Mouse (Mus musculus): ENCODE data around the gene Asah2. TPM values are rescaled to one million over a fixed set of nuclear protein-coding genes. Genes with fewer than 3 reads are reported as not detected.

Asah2 gene
- total and polyA plus RNA-seq, 2 experiments from 2014 or later = 0.44 to 2.6 TPM

GRCm38 (mm10) chr19:32030430-32030829 lies 77.6 kb downstream of the Asah2 start:
- H3K27ac ChIP-seq (ENCODE audit: low read depth, low read length) = no peak overlapping the region
- no peaks in the 10 kb centered on the region for H3K27me3 ChIP-seq (ENCODE audit: insufficient read depth, low read length)
- 2% methylated on average over 1 of the region's 1 CpGs for WGBS
- no peaks in the 10 kb centered on the region for H3K36me3 ChIP-seq (ENCODE audit: insufficient read depth)
- H3K9me3 ChIP-seq (ENCODE audit: low read length) = no peaks in the 10 kb centered on the region
- H3K9ac ChIP-seq = no peak overlapping the region
- H3K4me2 ChIP-seq (ENCODE audit: low read depth) = no peak overlapping the region
- peak; percentile 74 for TF ChIP-seq CTCF (IDR thresholded peaks at IDR 0.05; ENCODE audit: low read depth)
- ATAC-seq (peak; percentile 43; the same call in 1 of the 2 replicates), DNase-seq (peak; percentile 62)
- no peak overlapping the region for H3K4me3 ChIP-seq (ENCODE audit: low read depth, low read length)
- H3K4me1 ChIP-seq (ENCODE audit: insufficient read depth) = no peaks in the 10 kb centered on the region

GRCm38 (mm10) chr19:32025443-32025842 lies 82.6 kb downstream of the Asah2 start:
- DNase-seq (no peak), ATAC-seq (no peak)
- H3K27ac ChIP-seq (ENCODE audit: low read depth, low read length) = no peak overlapping the region

DNA sequence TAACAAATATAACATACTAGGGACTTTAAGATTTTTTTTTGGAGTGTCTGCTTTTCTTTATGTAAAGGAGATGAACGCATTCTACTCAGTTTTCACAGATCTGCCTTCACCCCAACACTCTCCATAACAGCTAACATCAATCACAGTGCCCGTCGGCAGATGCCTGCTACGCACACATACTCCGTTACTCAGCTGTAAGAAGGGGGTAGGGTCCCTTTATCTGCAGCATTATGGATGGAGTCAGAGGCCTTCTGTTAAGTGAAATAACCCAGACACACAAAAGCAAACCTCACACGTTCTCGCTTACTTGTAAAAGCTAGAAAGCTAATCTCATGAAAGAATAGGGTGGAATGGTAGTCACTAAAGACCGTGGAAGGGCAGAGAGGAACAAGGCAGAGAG lies 88.3 kb downstream of the Asah2 start:
- WGBS = 72% methylated on average over 8 of the region's 8 CpGs
- Histone ChIP-seq H3K4me2 (ENCODE audit: low read depth) (no peak overlapping the region), H3K9me3 (ENCODE audit: low read length) (no peaks in the 10 kb centered on the region), H3K9ac (no peak overlapping the region), H3K4me3 (ENCODE audit: low read depth, low read length) (no peak overlapping the region), H3K36me3 (ENCODE audit: insufficient read depth) (no peaks in the 10 kb centered on the region), H3K27me3 (ENCODE audit: insufficient read depth, low read length) (no peaks in the 10 kb centered on the region), H3K27ac (ENCODE audit: low read depth, low read length) (no peak overlapping the region), H3K4me1 (ENCODE audit: insufficient read depth) (no peaks in the 10 kb centered on the region)
- ATAC-seq = no peak
- no peak for TF ChIP-seq CTCF (IDR thresholded peaks at IDR 0.05; ENCODE audit: low read depth)
- no peak for DNase-seq

More at GRCm38 (mm10) chr19:32025443-32025842, 82.6 kb downstream of the Asah2 start:
- no peaks in the 10 kb centered on the region for H3K27me3 ChIP-seq (ENCODE audit: insufficient read depth, low read length)
- 82% methylated on average over 3 of the region's 3 CpGs for WGBS
- H3K9me3 ChIP-seq (ENCODE audit: low read length) = no peaks in the 10 kb centered on the region
- H3K4me1 ChIP-seq (ENCODE audit: insufficient read depth) = no peaks in the 10 kb centered on the region
- no peak overlapping the region for H3K9ac ChIP-seq
- no peaks in the 10 kb centered on the region for H3K36me3 ChIP-seq (ENCODE audit: insufficient read depth)
- no peak overlapping the region for H3K4me2 ChIP-seq (ENCODE audit: low read depth)
- no peak for TF ChIP-seq CTCF (IDR thresholded peaks at IDR 0.05; ENCODE audit: low read depth)
- no peak overlapping the region for H3K4me3 ChIP-seq (ENCODE audit: low read depth, low read length)

DNA sequence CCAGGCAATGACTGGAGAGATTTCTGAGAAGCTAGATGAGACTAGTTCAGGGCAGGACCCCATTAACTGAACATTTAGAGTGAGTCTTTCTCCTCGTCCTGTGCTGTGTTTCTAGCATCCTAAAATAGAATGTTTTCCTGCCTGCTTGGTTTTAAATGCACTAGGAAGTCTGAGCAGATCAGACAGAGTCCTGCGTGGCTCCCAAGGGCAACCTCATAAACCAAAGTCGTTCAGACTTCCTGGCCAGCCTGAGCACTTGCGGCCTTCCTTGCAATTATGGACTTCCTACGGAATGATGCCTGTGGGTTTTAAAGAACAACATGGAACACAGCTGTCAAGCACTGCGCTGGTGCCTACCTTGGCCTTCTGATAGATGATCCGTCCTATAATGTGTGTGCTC lies 89.4 kb downstream of the Asah2 start:
- Histone ChIP-seq H3K27ac (ENCODE audit: low read depth, low read length) (no peak overlapping the region), H3K36me3 (ENCODE audit: insufficient read depth) (no peaks in the 10 kb centered on the region), H3K4me3 (ENCODE audit: low read depth, low read length) (no peak overlapping the region), H3K27me3 (ENCODE audit: insufficient read depth, low read length) (no peaks in the 10 kb centered on the region), H3K9ac (no peak overlapping the region), H3K4me2 (ENCODE audit: low read depth) (no peak overlapping the region), H3K4me1 (ENCODE audit: insufficient read depth) (no peaks in the 10 kb centered on the region), H3K9me3 (ENCODE audit: low read length) (no peaks in the 10 kb centered on the region)
- ATAC-seq = no peak
- no peak for DNase-seq
- 78% methylated on average over 7 of the region's 7 CpGs for WGBS
- no peak for TF ChIP-seq CTCF (IDR thresholded peaks at IDR 0.05; ENCODE audit: low read depth)

- DNase-seq = no peak
- 90% methylated on average over 5 of the region's 5 CpGs for WGBS
- H3K4me1 ChIP-seq (ENCODE audit: insufficient read depth) = no peaks in the 10 kb centered on the region
- no peak overlapping the region for H3K9ac ChIP-seq
- no peaks in the 10 kb centered on the region for H3K9me3 ChIP-seq (ENCODE audit: low read length)
- H3K36me3 ChIP-seq (ENCODE audit: insufficient read depth) = no peaks in the 10 kb centered on the region
- H3K4me2 ChIP-seq (ENCODE audit: low read depth) = no peak overlapping the region
- no peak for TF ChIP-seq CTCF (IDR thresholded peaks at IDR 0.05; ENCODE audit: low read depth)
- no peak for ATAC-seq
- no peak overlapping the region for H3K4me3 ChIP-seq (ENCODE audit: low read depth, low read length)
- H3K27me3 ChIP-seq (ENCODE audit: insufficient read depth, low read length) = no peaks in the 10 kb centered on the region
- H3K27ac ChIP-seq (ENCODE audit: low read depth, low read length) = no peak overlapping the region
Measured at GRCm38 (mm10) chr19:32018053-32018452, 90.0 kb downstream of the Asah2 start.

DNA sequence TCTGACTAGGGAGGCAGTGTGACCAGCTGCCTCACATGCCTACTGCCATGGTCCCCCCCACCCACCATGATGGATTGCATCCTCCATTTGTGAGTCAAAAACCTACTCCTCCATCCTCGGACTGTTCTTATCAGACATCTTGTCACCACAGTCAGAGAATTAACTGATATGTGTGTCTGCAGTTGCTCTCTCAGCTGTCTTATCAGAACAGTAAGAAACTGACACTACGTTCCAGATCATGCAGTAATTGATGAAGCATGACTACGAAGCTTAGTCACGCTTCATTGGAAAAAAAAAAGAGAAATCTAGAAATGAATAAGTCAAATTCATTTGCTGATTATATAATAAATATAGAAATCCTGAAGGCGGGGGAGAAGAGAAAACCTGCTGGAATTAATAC lies 105.4 kb downstream of the Asah2 start:
- H3K27ac ChIP-seq (ENCODE audit: low read depth, low read length) = no peak overlapping the region
- WGBS = 84% methylated on average over 5 of the region's 5 CpGs
- H3K9me3 ChIP-seq (ENCODE audit: low read length) = no peaks in the 10 kb centered on the region
- no peak for DNase-seq
- H3K4me2 ChIP-seq (ENCODE audit: low read depth) = no peak overlapping the region
- no peak overlapping the region for H3K4me3 ChIP-seq (ENCODE audit: low read depth, low read length)
- no peaks in the 10 kb centered on the region for H3K27me3 ChIP-seq (ENCODE audit: insufficient read depth, low read length)
- H3K36me3 ChIP-seq (ENCODE audit: insufficient read depth) = no peaks in the 10 kb centered on the region
- H3K4me1 ChIP-seq (ENCODE audit: insufficient read depth) = no peaks in the 10 kb centered on the region
- ATAC-seq = no peak
- H3K9ac ChIP-seq = no peak overlapping the region
- TF ChIP-seq CTCF (IDR thresholded peaks at IDR 0.05; ENCODE audit: low read depth) = no peak

DNA sequence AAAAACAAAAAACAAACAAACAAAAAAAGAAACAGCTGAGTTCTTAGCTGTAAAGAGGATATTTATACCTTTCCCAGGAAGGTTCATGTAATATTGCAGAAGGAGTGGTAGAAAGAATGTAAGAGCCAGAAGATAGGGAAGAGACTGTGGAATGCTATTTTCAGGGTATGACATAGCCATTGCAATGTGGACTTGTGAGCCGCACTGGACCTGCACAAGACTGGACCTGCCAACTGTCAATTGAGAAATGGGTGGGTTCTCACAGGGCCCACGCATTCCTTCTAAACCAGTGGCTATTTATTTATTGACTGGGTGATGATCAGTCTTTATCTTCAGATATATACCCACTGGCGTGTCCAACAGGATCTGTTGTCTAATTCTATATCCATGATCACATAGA lies 111.1 kb downstream of the Asah2 start:
- Histone ChIP-seq H3K4me3 (ENCODE audit: low read depth, low read length) (no peak overlapping the region), H3K9ac (no peak overlapping the region), H3K36me3 (ENCODE audit: insufficient read depth) (no peaks in the 10 kb centered on the region), H3K27ac (ENCODE audit: low read depth, low read length) (no peak overlapping the region), H3K9me3 (ENCODE audit: low read length) (no peaks in the 10 kb centered on the region), H3K4me2 (ENCODE audit: low read depth) (no peak overlapping the region), H3K27me3 (ENCODE audit: insufficient read depth, low read length) (no peaks in the 10 kb centered on the region), H3K4me1 (ENCODE audit: insufficient read depth) (no peaks in the 10 kb centered on the region)
- ATAC-seq (no peak), DNase-seq (no peak)
- no peak for TF ChIP-seq CTCF (IDR thresholded peaks at IDR 0.05; ENCODE audit: low read depth)
- WGBS = 94% methylated on average over 3 of the region's 3 CpGs

DNA sequence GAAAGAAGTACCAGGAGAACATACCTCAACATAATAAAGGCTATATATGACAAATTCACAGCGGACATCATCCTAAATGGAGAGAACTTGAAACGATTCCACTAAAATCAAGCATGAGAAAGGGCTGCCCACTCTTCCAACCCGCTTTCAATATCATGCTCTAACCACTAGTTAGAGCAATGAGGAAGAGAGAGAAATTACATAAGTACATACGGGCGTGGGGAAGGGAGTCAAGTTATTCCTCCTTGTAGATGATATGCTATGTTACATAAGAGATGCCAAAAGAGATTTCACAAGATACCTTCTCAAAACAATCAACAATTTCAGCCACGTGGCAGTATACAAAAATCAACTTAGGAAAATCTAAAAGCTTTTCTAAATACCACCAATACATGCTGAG lies 117.0 kb downstream of the Asah2 start:
- TF ChIP-seq CTCF (IDR thresholded peaks at IDR 0.05; ENCODE audit: low read depth) = no peak
- Histone ChIP-seq H3K4me2 (ENCODE audit: low read depth) (no peak overlapping the region), H3K9me3 (ENCODE audit: low read length) (no peaks in the 10 kb centered on the region), H3K27me3 (ENCODE audit: insufficient read depth, low read length) (no peaks in the 10 kb centered on the region), H3K4me1 (ENCODE audit: insufficient read depth) (no peaks in the 10 kb centered on the region), H3K36me3 (ENCODE audit: insufficient read depth) (no peaks in the 10 kb centered on the region), H3K4me3 (ENCODE audit: low read depth, low read length) (no peak overlapping the region), H3K27ac (ENCODE audit: low read depth, low read length) (no peak overlapping the region), H3K9ac (no peak overlapping the region)
- WGBS = 92% methylated on average over 6 of the region's 6 CpGs
- no peak for DNase-seq
- no peak for ATAC-seq
